ENCODE assay signal across 9 mouse cellular contexts in genomic region chr4:57611303-57612077, GRCm38 (mm10). TPM values are rescaled to one million over a fixed set of nuclear protein-coding genes. Genes with fewer than 3 reads are reported as not detected.
DNase-seq lines count a peak whose midpoint lies in the region; ATAC-seq lines count a peak whose summit lies in the region.
"Had no signal": no experiment of that assay in that cellular context is flagged by ENCODE, and none has a peak within 500 bp of the region (broad histone marks: within the 10 kb centered on the region; RNA-seq: fewer than 3 reads in every experiment).

No protein-coding gene starts in this region.

- no peak for ATAC-seq in heart, embryonic 14.5 days (ENCODE audit: insufficient number of reproducible peaks, insufficient read depth, low FRiP score, low read depth)
- peak; percentile 84 for ATAC-seq in limb, embryonic 13.5 days (ENCODE audit: low FRiP score, low read depth)

- peak overlapping the region; percentile 40 for H3K4me2 ChIP-seq in heart, embryonic 14.5 days (ENCODE audit: low read length)
- H3K4me2 ChIP-seq in limb, embryonic 13.5 days (replicated peaks): peak overlapping the region; percentile 51

- 0 out of 2 replicates have a peak overlapping the region, but pooled peaks have one; percentile 12 for H3K9ac ChIP-seq in heart, embryonic 14.5 days (ENCODE audit: low read length)
- H3K9ac ChIP-seq in limb, embryonic 13.5 days: 0 out of 2 replicates have a peak overlapping the region, but pooled peaks have one; percentile 35

- 55% methylated on average over 17 of the region's 17 CpGs for WGBS in heart, embryonic 14.5 days
- WGBS in limb, embryonic 13.5 days: 6% methylated on average over 17 of the region's 17 CpGs

- intact Hi-C loops in gastrocnemius, postnatal 14 days (cut with DNase I; ENCODE audit: low total_unique reads): no loop called here

- H3K4me1 ChIP-seq in heart, embryonic 14.5 days (ENCODE audit: control insufficient read depth in 2 of 2, insufficient read depth in 2 of 2, low read length in 2 of 2): peaks cover 23 to 46% of the 10 kb centered on the region in 2 experiments
- peaks cover 51% of the 10 kb centered on the region for H3K4me1 ChIP-seq in limb, embryonic 13.5 days

- H3K9me3 ChIP-seq in heart, embryonic 14.5 days (ENCODE audit: control insufficient read depth, low read length): no peaks in the 10 kb centered on the region
- no peaks in the 10 kb centered on the region for H3K9me3 ChIP-seq in limb, embryonic 13.5 days

- no peak overlapping the region; a peak in 1 of 4 replicates for H3K4me3 ChIP-seq in heart, embryonic 14.5 days (ENCODE audit: control insufficient read depth in 1 of 2, insufficient read depth in 1 of 2, low read depth in 1 of 2, low read length in 2 of 2)
- peak overlapping the region; percentile 20 for H3K4me3 ChIP-seq in limb, embryonic 13.5 days
- H3K4me3 ChIP-seq: erythroblast, embryonic 14.5 days had no signal

- peak overlapping the region; percentile 15 to 59 for H3K27ac ChIP-seq in heart, embryonic 14.5 days (replicated peaks in 1 of 2; ENCODE audit: control insufficient read depth in 1 of 2, insufficient read depth in 1 of 2, low read depth in 2 of 2, low read length in 2 of 2)
- H3K27ac ChIP-seq in limb, embryonic 13.5 days: peak overlapping the region; percentile 79

- H3K36me3 ChIP-seq in heart, embryonic 14.5 days (ENCODE audit: control insufficient read depth, insufficient read depth, low read length): 0 out of 2 replicates have a peak, but pooled peaks cover 5% of the 10 kb centered on the region
- H3K36me3 ChIP-seq in limb, embryonic 13.5 days: no peaks in the 10 kb centered on the region

- H3K27me3 ChIP-seq in heart, embryonic 14.5 days (ENCODE audit: control insufficient read depth, insufficient read depth, low read length): no peaks in the 10 kb centered on the region
- H3K27me3 ChIP-seq in limb, embryonic 13.5 days: no peaks in the 10 kb centered on the region

- DNase-seq in heart, adult 11 months: peak; percentile 89
- DNase-seq in heart, adult 9 months (ENCODE audit: low spot score in 2 of 2): no peak
- DNase-seq in R1 (ENCODE audit: low read depth, low spot score): peak; percentile 18
- DNase-seq in cerebellum, postnatal 25 days: no peak
- DNase-seq in gastrocnemius, postnatal 14 days: no peak
- no peak for DNase-seq in layer of hippocampus, postnatal 10 days (ENCODE audit: low spot score in 2 of 2)

RNA-seq across cellular contexts. Expression of gene Pakap, which starts 43.5 kb away (rescaled TPM):
- 59.6 and 66.0 TPM in 2 replicates for polyA plus RNA-seq in heart, embryonic 14.5 days (2014; fragmentation: Nextera tagmentation; extraction: Ambion mirVana)
- 32.6 and 34.5 TPM in 2 replicates for polyA plus RNA-seq in limb, embryonic 13.5 days (2015; fragmentation: Nextera tagmentation; extraction: Ambion mirVana)
- 10 to 100 TPM in 1 of 2 experiments, 1 to 10 TPM in 1; 8.8 to 10.9 TPM for total RNA-seq in gastrocnemius, postnatal 14 days (2021)
- total RNA-seq in layer of hippocampus, postnatal 10 days (2021): 10 to 100 TPM; 20.9 to 25.3 TPM
- polyA plus RNA-seq: erythroblast, embryonic 14.5 days had no signal

Comparison
In these comparisons a context has a peak if more than half of its experiments do, and no peak if none do; other contexts are left out.
1. DNase-seq: peak in heart, adult 11 months (single experiment) and R1 (single experiment); none in heart, adult 9 months (0 of 2), cerebellum, postnatal 25 days (0 of 2), gastrocnemius, postnatal 14 days (single experiment) and layer of hippocampus, postnatal 10 days (0 of 2).